Mouse (Mus musculus) heart, embryonic 14.5 days (tissue): Measurements from ENCODE around the gene Chrna1. TPM values are rescaled to one million over a fixed set of nuclear protein-coding genes. Genes with fewer than 3 reads are reported as not detected.
A peak's percentile ranks its signal among the peaks of the same experiment; 100 is the strongest.

Experiments
- ATAC-seq: fragments of 200-750 bp; cut with Nextera tagmentation; 2 replicates; pipeline ENCODE4 v1.8.0; 2017; ENCODE audit warnings: low read depth, moderate TSS enrichment; ENCODE audit not compliant: insufficient number of reproducible peaks, insufficient read depth, low FRiP score
- H3K27ac ChIP-seq, 2 experiments: fragments of 200-500 bp in 1 of 2; fragments of 300-500 bp in 1 of 2; sonication (generic) in 1 of 2; replicated peaks in 1 of 2; 2 replicates each; pipeline ENCODE4 v1.5.1; 2012 to 2014; ENCODE audit warnings: low read depth in 2 of 2, low read length in 2 of 2, control low read depth in 1 of 2, mild to moderate bottlenecking in 1 of 2, mixed read lengths in 1 of 2; ENCODE audit not compliant: control insufficient read depth in 1 of 2, insufficient read depth in 1 of 2
- H3K27me3 ChIP-seq: fragments of 300-500 bp; sonication (generic); 2 replicates; pipeline ENCODE4 v1.6.1; 2014; ENCODE audit warnings: mild to moderate bottlenecking, low read length, control low read depth; ENCODE audit not compliant: control insufficient read depth, insufficient read depth
- H3K36me3 ChIP-seq: fragments of 300-500 bp; sonication (generic); 2 replicates; pipeline ENCODE4 v1.6.1; 2014; ENCODE audit warnings: mild to moderate bottlenecking, control low read depth, low read length, mixed read lengths; ENCODE audit not compliant: control insufficient read depth, insufficient read depth
- H3K4me1 ChIP-seq, 2 experiments: fragments of 200-500 bp in 1 of 2; fragments of 300-500 bp in 1 of 2; sonication (generic) in 1 of 2; 2 replicates each; pipeline ENCODE4 v1.6.1; 2012 to 2014; ENCODE audit warnings: low read length in 2 of 2, control low read depth in 1 of 2, mixed read lengths in 1 of 2; ENCODE audit not compliant: control insufficient read depth in 2 of 2, insufficient read depth in 2 of 2
- H3K4me2 ChIP-seq: fragments of 300-500 bp; sonication (generic); 2 replicates; pipeline ENCODE4 v1.6.1; 2014; ENCODE audit warnings: mild to moderate bottlenecking, low read length
- H3K4me3 ChIP-seq, 2 experiments: fragments of 200-500 bp in 1 of 2; fragments of 300-500 bp in 1 of 2; sonication (generic) in 1 of 2; 2 replicates each; pipeline ENCODE4 v1.5.1; 2012 to 2014; ENCODE audit warnings: low read length in 2 of 2, mild to moderate bottlenecking in 2 of 2, control low read depth in 1 of 2, low read depth in 1 of 2, moderate library complexity in 1 of 2; ENCODE audit not compliant: control insufficient read depth in 1 of 2, insufficient read depth in 1 of 2
- H3K9ac ChIP-seq: fragments of 300-500 bp; sonication (generic); 2 replicates; pipeline ENCODE4 v1.6.1; 2014; ENCODE audit warnings: mild to moderate bottlenecking, low read length
- H3K9me3 ChIP-seq: fragments of 300-500 bp; sonication (generic); 2 replicates; pipeline ENCODE4 v1.6.1; 2016; ENCODE audit warnings: low read length, control low read depth; ENCODE audit not compliant: control insufficient read depth
- WGBS: fragments of 180-500 bp; shearing (Covaris S2); extraction: QIAGEN DNeasy Blood & Tissue Kit; methylation state at CpG from one replicate; pipeline ENCODE4 v1.1.7; 2014; 5-methylcytosine and 5-hydroxymethylcytosine counted together
- polyA plus RNA-seq: library from polyadenylated mRNA; unstranded; fragments of >200 nt; fragmentation: Nextera tagmentation; extraction: Ambion mirVana; gene quantifications from 2 replicates; pipeline ENCODE4 v1.2.1, GENCODE M21; 2014

Gene Chrna1
- polyA plus RNA-seq, 1 experiment from 2014 or later = 0.09 TPM

DNA sequence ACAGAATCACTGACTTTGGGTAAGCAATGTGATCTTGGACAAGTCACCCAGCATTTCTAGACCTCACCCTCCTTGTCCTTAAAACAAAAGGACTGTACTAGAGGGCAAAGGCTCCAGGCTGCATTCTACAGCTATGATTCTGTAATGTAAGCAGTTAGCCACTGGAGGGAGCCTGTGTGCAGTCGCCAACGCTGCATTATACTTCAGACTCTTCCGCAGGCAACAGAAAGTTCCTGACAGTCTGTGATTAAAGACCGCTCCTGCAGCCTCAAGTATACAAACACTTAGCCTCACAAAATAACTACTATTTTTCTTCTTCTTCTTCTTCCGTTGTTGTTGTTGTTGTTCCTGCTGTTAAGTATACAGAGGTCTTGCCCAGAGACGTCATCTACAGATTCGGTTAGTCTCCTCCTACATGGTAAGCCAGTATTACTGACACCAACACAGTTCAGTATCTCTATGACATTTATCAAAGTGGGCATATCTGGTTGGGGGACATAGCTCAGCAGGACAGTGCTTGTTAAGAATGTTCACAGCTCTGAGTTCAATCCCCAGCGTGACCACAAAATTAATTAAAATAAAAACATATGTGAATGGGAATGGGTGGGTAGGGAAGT, 13.0 kb downstream of the Chrna1 start:
- Histone ChIP-seq H3K4me1 (no peaks in the 10 kb centered on the region), H3K27me3 (no peaks in the 10 kb centered on the region; the same call in 1 of the 2 replicates), H3K4me2 (peak overlapping the region; percentile 66), H3K9me3 (no peaks in the 10 kb centered on the region), H3K4me3 (peak overlapping the region in 1 of 2 experiments; percentile 30; a peak in 1 of 4 replicates), H3K36me3 (no peaks in the 10 kb centered on the region), H3K27ac (no peak overlapping the region), H3K9ac (peak overlapping the region; percentile 28; the same call in 1 of the 2 replicates)
- no peak for ATAC-seq
- 16% methylated on average over 8 of the region's 8 CpGs for WGBS

DNA sequence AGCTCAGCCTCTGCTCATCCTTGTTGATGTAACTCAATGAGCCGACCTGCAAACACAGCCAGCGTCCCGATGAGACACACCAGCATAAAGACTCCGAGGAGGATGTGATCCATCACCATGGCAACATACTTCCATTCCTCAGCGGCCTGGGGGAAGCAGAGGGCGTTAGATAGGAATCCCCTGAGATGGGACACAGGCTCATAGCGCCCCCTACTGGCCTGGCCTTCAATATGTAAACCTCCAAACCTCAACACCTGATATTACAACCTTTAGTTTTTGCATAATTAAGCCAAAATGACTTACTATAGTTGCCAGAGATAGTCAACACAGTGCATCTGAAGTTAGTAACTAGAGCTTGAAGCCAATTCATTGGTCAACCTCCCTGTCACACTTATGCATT, 14.0 kb downstream of the Chrna1 start:
- no peak overlapping the region for H3K27ac ChIP-seq
- 22% methylated on average over 7 of the region's 7 CpGs for WGBS
- no peak for ATAC-seq
- peaks cover 5 to 8% of the 10 kb centered on the region in 2 experiments; a peak in 3 of 4 replicates for H3K4me1 ChIP-seq
- H3K27me3 ChIP-seq = no peaks in the 10 kb centered on the region; the same call in 1 of the 2 replicates
- no peaks in the 10 kb centered on the region for H3K9me3 ChIP-seq
- no peak overlapping the region for H3K4me2 ChIP-seq
- H3K36me3 ChIP-seq = no peaks in the 10 kb centered on the region
- H3K9ac ChIP-seq = no peak overlapping the region
- H3K4me3 ChIP-seq = no peak overlapping the region

DNA sequence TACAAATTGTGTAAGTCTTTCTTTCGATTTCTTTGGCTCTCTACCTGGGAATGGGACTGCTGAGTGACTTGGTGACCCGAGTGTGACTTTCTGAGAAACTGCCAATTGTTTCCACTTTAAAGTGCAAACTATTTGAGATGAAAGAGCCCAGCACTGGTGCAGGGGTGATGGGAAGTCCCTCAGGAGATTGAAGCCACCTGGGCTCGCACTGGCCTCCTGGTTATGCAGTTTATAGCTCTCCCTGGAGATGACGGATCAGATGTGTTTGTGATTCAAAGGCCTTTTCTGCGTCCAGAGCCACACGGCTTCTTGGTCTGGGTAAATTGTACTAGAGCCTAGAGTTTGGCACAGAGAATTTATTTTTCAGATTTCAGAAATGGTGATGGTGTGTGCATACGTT, 16.4 kb downstream of the Chrna1 start:
- peaks cover 5 to 11% of the 10 kb centered on the region in 2 experiments; a peak in 3 of 4 replicates for H3K4me1 ChIP-seq
- 66% methylated on average over 7 of the region's 7 CpGs for WGBS
- no peaks in the 10 kb centered on the region for H3K36me3 ChIP-seq
- no peak for ATAC-seq
- no peaks in the 10 kb centered on the region for H3K9me3 ChIP-seq
- no peak overlapping the region for H3K9ac ChIP-seq
- no peak overlapping the region for H3K27ac ChIP-seq
- no peak overlapping the region for H3K4me3 ChIP-seq
- no peaks in the 10 kb centered on the region for H3K27me3 ChIP-seq
- no peak overlapping the region for H3K4me2 ChIP-seq

DNA sequence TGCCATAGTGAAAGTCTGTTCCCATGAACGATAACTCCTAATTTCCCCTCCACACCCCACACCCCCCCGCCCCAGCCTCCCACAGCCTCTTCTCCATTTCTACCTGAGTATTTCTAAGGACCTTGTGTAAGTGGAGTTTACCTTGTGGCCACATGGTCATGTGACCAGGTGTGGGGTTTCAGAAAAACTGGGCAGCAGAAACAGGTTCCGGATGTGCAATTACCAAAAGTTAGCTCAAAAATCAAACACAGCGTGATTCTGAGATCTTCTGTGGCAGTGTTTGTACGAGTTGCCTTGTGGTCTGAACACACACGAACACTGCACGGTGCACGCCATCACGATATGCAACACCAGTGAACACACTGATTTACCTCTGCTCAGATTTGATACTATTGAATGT, 17.5 kb downstream of the Chrna1 start:
- no peak overlapping the region for H3K27ac ChIP-seq
- no peak overlapping the region for H3K4me2 ChIP-seq
- no peak for ATAC-seq
- H3K4me1 ChIP-seq = peaks cover 5 to 11% of the 10 kb centered on the region in 2 experiments; a peak in 3 of 4 replicates
- no peaks in the 10 kb centered on the region for H3K9me3 ChIP-seq
- H3K36me3 ChIP-seq = no peaks in the 10 kb centered on the region
- H3K4me3 ChIP-seq = no peak overlapping the region
- H3K27me3 ChIP-seq = no peaks in the 10 kb centered on the region
- no peak overlapping the region for H3K9ac ChIP-seq
- 92% methylated on average over 9 of the region's 9 CpGs for WGBS

DNA sequence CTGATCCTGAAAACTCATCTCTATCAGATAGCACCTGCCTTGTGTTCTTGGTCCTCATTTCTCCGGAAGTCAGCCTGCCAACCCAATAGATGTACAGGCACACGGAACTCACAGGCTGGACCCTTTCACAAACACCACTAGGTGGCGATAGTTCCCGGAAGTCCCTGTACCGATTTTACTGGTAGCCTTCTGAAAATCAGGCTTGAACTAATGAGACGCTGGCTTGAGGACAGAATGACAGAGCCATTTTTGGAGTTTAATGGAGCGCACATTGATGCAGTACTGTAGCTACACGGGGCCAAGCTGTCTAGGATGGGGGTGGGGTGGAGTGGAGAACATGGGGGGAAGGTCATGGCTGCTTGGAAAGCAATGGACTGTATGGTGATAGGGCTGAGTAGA, 18.5 kb downstream of the Chrna1 start:
- Histone ChIP-seq H3K4me2 (peak overlapping the region; percentile 78), H3K27ac (no peak overlapping the region), H3K9me3 (no peaks in the 10 kb centered on the region), H3K9ac (peak overlapping the region; percentile 46; the same call in 1 of the 2 replicates), H3K27me3 (no peaks in the 10 kb centered on the region), H3K4me3 (peak overlapping the region; percentile 24 to 43), H3K36me3 (no peaks in the 10 kb centered on the region), H3K4me1 (peaks cover 5 to 11% of the 10 kb centered on the region in 2 experiments; a peak in 3 of 4 replicates)
- 5% methylated on average over 8 of the region's 8 CpGs for WGBS
- ATAC-seq = no peak

DNA sequence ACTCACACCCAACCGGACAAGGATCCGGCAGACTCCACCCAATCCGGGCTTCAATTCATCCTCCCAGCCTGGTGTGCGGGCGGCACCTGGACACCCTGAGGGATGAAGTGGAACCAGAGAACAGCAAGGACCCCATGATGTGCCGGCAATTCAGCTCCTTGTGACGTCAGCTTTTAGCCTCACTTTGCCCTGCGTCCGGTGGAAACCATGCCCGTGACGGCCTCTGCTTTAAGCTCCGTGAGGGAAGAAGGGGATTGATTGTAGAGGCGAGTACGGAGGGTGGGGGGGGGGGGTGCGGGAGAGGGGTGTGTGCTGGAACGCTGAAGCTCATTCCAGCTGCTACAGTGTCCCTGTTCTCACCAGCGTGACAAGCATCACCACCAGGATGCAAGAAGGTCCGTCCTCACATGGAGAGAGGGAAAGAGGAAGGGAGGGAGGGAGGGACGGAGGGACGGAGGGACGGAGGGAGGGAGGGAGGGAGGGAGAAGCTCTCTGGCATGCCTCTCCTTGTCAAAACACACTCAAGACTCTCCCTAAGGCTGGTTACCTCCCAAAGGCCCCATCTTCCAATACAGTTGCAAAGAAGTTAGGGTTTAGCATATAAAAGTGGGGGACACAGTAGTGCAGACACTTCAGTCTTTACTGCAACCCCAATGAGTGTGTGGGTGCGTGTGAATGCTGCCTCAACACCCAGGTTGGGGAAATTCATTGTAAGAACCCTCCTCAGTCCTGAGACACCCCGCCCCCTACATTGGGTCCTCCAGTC, 19.1 kb downstream of the Chrna1 start:
- 1% methylated on average over 23 of the region's 23 CpGs for WGBS
- no peaks in the 10 kb centered on the region for H3K9me3 ChIP-seq
- H3K27me3 ChIP-seq = no peaks in the 10 kb centered on the region
- no peak overlapping the region for H3K27ac ChIP-seq
- no peak for ATAC-seq
- peak overlapping the region; percentile 39 to 43 for H3K4me3 ChIP-seq
- no peaks in the 10 kb centered on the region for H3K36me3 ChIP-seq
- H3K9ac ChIP-seq = peak overlapping the region; percentile 54
- H3K4me1 ChIP-seq = peaks cover 5 to 11% of the 10 kb centered on the region in 2 experiments; a peak in 3 of 4 replicates
- H3K4me2 ChIP-seq = peak overlapping the region; percentile 78

DNA sequence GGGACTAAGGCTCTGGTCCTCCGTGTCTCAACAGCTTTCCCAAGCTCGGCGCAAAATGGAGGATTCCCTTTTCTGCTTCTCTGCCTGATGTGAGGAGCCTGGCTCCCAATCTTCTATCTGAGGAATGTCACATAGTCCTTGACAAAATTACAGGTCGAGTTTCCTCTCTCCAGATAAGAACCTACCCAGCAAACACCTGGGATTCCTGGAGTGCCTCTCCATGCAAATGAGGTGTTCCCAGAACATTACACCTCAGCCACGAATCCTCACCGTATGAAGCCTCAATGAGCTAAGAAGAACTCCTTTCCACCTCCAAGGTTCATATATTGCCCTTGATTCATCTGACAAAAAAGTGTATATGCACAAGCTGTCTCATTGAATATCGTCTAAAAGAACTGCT, 19.7 kb downstream of the Chrna1 start:
- Histone ChIP-seq H3K36me3 (no peaks in the 10 kb centered on the region), H3K9me3 (no peaks in the 10 kb centered on the region), H3K4me1 (peaks cover 5 to 11% of the 10 kb centered on the region in 2 experiments; a peak in 3 of 4 replicates), H3K9ac (peak overlapping the region; percentile 54; the same call in 1 of the 2 replicates), H3K4me3 (peak overlapping the region in 1 of 2 experiments; percentile 43; a peak in 2 of 4 replicates), H3K27ac (no peak overlapping the region), H3K4me2 (peak overlapping the region; percentile 78), H3K27me3 (no peaks in the 10 kb centered on the region)
- ATAC-seq = no peak
- WGBS = 38% methylated on average over 7 of the region's 7 CpGs
